Mouse (Mus musculus) bone marrow macrophage, adult 2 months (primary cell): ENCODE data around the gene Id4.

ENCODE experiments used
- CTCF ChIP-seq: IDR thresholded peaks from 2 replicates; pipeline ENCODE4 v1.5.1; 2012; ENCODE audit warnings: low read depth, mild to moderate bottlenecking, low read length, moderate library complexity
- POLR2A ChIP-seq: IDR thresholded peaks from 2 replicates; pipeline ENCODE4 v1.6.1; 2012; ENCODE audit warnings: mild to moderate bottlenecking, low read depth, low read length, borderline replicate concordance

DNA sequence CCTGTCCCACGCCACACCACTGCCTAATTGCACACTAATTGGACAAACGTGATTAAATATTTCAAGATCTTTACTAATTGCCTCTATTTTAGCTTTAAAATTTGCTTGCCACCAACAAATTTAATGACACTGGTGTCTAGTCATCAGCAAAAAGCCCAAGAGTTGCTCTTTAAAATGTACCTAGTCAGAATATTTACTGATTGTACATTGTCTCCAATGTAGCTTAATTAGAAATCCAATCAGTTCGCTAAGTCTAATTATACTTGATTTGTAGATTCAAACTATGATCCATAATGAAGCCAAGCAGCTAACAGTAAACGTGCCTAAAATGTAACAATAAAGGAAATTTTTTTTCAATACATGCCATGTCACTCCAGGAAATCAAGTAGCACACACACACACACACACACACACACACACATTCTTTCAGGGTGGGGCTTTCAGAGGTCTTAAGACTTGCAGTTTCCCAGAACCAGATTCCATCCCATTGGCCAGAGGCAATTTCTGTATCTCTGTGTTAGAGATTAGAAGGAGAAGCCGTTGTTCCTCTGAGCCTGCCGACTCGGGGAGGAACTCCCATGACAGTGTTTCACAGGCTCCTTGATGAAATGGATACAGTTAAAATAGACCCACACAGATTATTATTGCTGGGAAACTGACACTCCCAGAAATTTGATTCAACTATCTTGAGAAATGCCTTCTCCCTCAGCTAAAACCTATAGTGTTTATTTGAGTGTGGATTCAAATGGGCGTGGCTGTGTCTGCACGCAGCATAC is 24.1 kb downstream of the Id4 start:
- no peak for TF ChIP-seq POLR2A
- no peak for TF ChIP-seq CTCF
